Mouse (Mus musculus) adrenal gland, adult 2 months (tissue): Measurements from ENCODE around the gene Olfr1402. TPM values are rescaled to one million over a fixed set of nuclear protein-coding genes. Genes with fewer than 3 reads are reported as not detected.
A peak's percentile ranks its signal among the peaks of the same experiment; 100 is the strongest.

Experiments used
- DNase-seq: peaks from one replicate; pipeline ENCODE4 v3.0.0; 2021
- long read RNA-seq: library from polyadenylated mRNA; stranded (forward); transcript quantifications from one replicate; pipeline ENCODE4 v2.0.0, GENCODE M21; 2021
- polyA plus RNA-seq: library from polyadenylated mRNA; depleted of rRNA; stranded (reverse); fragments of >200 nt; gene quantifications from 2 replicates; pipeline ENCODE4 v1.2.3, GENCODE M21; 2012; rRNA removed
- total RNA-seq, 2 experiments: library from RNA; stranded (reverse); gene quantifications; 2 replicates each; pipeline ENCODE4 v1.2.3; 2021

Olfr1402 gene
- total RNA-seq, result not detected
- polyA plus RNA-seq, result not detected in 2 replicates
- long read RNA-seq, result 0 reads

- no peak for DNase-seq
Measured at GRCm38 (mm10) chr3:97421920-97422319, at the start of gene Olfr1402. TSS of gene Olfr1402 (minus strand) at chr3:97422020.

- DNase-seq, result peak; percentile 85
Measured at GRCm38 (mm10) chr3:97455286-97455685, 33.5 kb upstream of the Olfr1402 start.

GRCm38 (mm10) chr3:97438619-97439018 is 16.8 kb upstream of the Olfr1402 start:
- DNase-seq, result no peak

- DNase-seq, result peak; percentile 15
Measured at GRCm38 (mm10) chr3:97394289-97394688, 27.5 kb downstream of the Olfr1402 start.

GRCm38 (mm10) chr3:97393079-97393478 is 28.7 kb downstream of the Olfr1402 start:
- DNase-seq, result no peak

- DNase-seq, result no peak
Measured at GRCm38 (mm10) chr3:97370382-97370781, 51.4 kb downstream of the Olfr1402 start.

GRCm38 (mm10) chr3:97363418-97364098 is 58.3 kb downstream of the Olfr1402 start:
- DNase-seq, result no peak

- DNase-seq, result no peak
Measured at GRCm38 (mm10) chr3:97358448-97358847, 63.4 kb downstream of the Olfr1402 start.

Other genes starting within 250 kb of the Olfr1402 start
- gene Bcl9, start 124.1 kb downstream of the Olfr1402 start, total RNA-seq, result 10 to 100 TPM; 13.1 to 16.9 TPM
- 10.2 and 14.4 TPM in 2 replicates for gene Bcl9, start 124.1 kb downstream of the Olfr1402 start, polyA plus RNA-seq
- 10 to 100 TPM; 13.6 to 14.6 TPM for gene Chd1l, start 188.2 kb upstream of the Olfr1402 start, total RNA-seq
- gene Chd1l, start 188.2 kb upstream of the Olfr1402 start, polyA plus RNA-seq, result 1.7 and 1.9 TPM in 2 replicates
- 10 to 100 TPM; 13.8 to 14.7 TPM for gene Fmo5, start 206.8 kb upstream of the Olfr1402 start, total RNA-seq
- 1.8 and 3.0 TPM in 2 replicates for gene Fmo5, start 206.8 kb upstream of the Olfr1402 start, polyA plus RNA-seq
- 1 to 10 TPM; 8.3 to 9.6 TPM for gene Prkab2, start 236.2 kb upstream of the Olfr1402 start, total RNA-seq
- gene Prkab2, start 236.2 kb upstream of the Olfr1402 start, polyA plus RNA-seq, result 3.1 and 3.9 TPM in 2 replicates